Mouse (Mus musculus) cerebellum, postnatal 14 days (tissue): ENCODE measurements around the gene Gif.

Source experiments
- DNase-seq, 2 experiments: peaks; one replicate each; pipeline ENCODE4 v3.0.0; 2021; ENCODE audit warnings: mixed read lengths in 2 of 2

The Gif gene

DNA sequence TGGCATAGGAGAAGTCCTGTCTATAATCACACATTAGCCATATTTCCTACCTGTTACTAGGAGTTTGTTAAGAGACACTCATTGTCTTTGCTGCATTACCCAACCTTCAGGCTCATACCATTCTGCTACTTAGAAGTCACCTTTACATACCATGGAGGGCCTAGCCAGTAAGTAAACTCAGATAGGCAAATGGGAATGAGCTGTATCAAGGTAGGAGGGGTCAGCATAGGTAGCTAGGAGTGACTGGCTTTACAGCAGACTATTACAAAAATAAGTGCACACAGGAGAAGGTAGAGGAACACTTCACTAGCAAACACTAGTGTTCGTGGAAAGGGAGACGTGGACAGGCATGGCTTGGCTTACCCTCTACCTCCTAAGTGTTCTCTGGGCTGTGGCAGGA is at the start of gene Gif:
Gene Gif (plus strand): TSS at position 257 of the 400 bp plus-strand sequence.
- no peak for DNase-seq

DNA sequence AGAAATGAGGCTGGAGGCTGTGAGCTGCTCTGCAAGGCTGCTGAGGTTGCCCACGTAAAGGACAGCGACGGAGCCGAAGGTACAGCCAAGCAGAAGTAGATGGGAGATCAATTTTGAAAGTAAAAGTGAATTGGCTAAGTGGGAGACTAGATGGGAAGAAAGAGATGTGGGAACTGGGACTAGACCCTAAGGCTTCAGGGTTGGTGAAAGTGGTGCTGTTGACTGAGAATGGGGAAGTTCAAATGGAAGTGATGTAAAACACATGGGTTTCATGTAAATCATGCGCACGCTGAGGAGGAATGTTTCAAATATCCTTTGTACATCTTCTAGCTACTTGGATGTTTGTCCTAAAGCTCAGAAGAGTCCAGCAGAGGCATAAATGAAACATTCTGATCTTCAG is 49.0 kb upstream of the Gif start:
- DNase-seq = no peak

DNA sequence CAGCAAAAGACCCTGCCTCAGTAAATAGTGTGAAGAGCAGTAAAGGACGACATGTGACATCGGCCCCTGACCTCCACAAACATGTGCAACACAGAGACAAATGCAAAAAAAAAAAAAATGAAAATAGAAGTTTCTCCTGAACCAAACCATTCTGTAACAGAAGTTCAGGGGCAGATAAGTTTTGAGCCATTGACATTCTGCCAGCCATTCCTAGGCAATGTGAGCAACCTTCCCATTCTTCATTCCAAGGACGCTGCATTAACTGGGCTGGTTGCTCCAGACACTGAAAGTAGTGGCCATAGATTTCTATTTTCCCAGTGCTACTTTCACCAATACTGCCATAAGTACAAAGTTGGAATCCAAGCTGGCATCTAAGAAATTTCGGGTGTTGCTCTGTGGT is 34.9 kb upstream of the Gif start:
- DNase-seq = no peak

DNA sequence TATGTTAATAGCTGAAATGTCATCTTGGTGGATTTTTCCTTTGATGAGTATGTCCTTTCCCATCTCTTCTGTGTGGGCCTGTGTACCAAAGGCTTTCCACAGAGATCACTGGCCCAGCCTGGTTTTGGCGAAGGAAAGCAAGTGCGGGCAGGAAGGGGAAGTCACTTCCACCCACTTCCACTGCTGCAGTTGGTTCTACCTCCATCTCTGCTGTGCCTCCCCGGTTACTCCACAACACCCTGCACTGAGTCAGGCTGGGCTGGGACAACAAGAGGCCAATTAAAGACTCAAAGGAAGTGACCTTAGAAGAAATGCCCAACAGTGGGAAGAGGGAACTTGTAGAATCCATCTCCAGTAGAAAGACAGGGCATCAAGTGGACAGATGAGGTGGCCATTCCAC is 27.3 kb upstream of the Gif start:
- no peak for DNase-seq

DNA sequence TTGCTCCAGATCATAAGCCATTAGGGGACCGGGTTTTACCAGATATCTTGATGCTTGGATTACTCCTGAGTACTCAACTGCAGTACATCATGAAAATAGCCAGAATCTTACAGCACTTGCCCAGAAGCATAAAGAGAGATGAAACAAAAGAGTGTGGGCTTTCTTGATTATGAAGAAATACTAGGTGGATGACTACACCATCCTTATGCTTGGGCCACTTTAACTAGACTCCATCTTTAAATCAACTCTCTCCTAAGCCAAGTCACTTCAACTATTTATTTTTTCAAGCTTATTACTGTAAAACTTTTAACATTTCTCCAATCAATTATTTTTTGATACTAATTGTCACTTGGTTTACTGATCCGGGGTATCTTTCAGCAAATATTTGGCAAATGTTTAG is 23.5 kb upstream of the Gif start:
- DNase-seq = no peak

DNA sequence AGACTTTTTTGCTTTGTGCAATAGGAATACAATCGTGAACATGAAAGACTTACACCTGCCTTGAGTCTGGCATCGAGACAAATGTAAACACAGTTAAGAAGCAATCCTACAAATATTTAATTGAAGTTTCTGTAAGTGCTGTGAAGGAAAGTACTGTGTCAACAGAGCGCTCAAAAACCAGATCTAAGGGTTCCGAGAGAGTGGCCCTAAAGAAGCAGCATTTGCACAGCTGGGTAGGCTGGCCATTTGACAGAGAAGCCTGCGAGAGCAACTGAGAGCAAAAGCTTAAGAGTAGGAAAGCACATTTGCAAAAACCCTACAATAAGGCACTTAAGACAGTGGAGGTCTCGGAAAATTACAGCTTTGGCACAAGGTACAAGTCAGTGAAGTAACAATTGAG is 23.1 kb upstream of the Gif start:
- no peak for DNase-seq

DNA sequence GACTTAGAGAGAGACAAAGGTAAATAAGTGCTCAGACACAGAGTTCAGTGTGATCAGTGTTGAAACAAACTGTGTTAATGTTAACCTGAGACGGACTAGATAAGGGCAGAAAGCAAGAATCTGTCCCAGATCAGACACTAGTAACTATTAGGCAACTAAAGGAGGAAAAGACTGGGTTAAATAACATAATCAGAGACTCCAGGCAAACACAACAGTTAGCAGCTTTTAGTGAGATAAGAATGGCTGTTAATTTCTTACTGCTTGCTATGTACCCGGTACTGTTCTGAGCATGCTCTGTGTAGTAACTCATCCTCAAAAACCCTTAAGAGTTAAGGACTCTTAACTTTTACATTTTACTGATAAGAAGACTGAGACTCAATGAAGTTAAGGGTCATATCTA is 21.4 kb upstream of the Gif start:
- DNase-seq = no peak

DNA sequence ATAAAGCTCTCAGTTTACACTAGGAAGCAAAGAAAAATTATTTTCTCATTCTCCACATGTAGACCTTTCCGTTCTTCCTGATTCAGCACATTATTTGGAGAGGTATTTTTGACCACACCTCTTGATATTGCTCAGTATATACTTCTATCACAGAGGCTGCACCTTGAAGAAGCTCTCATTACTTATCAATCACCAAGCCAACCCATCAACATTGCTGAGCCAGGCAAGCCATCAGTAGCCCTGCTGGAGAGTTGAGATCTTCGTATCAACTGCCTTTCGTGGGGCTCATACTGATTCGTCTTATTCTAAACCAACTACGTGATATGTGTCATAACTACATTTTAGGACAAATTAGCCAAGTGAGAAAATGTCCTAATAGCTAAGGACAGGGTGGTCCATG is 20.1 kb upstream of the Gif start:
- no peak for DNase-seq

DNA sequence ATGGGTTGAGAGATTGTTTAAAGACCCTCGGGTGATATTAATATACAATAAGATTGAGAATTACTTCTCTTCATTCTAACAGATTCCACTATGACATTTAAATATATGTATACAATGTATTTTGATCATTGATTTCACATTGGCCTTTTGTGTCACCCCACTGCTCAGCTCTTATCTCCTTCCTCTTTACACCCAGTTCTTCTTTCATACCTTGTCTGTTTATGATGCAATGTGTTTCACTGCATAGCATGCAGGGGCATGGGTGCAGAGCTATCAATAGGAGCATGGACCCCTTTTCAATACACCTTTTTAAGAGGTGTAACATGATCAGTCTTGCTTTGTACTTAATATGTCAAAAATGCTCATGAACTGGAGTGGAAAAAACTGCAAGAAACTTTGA is 17.1 kb upstream of the Gif start:
- no peak for DNase-seq

DNA sequence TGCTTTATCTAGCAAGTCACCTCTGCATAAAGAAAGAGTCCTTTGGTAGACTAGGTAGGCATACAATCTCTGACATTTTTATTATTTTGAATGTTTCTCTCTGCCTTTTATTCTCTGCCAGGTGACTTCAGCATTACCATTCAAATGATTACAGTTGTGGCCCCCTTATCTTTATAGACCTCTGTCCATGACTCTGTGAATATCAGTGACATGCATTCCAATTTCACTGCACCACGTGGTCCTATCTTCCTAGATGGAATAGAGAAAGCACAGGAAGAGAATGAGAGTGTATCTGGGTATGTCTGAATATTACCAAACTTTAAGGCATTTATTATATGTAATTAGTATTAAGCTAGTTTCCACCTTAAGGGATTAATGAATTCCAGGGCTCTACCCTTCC is 10.9 kb upstream of the Gif start:
- no peak for DNase-seq

DNA sequence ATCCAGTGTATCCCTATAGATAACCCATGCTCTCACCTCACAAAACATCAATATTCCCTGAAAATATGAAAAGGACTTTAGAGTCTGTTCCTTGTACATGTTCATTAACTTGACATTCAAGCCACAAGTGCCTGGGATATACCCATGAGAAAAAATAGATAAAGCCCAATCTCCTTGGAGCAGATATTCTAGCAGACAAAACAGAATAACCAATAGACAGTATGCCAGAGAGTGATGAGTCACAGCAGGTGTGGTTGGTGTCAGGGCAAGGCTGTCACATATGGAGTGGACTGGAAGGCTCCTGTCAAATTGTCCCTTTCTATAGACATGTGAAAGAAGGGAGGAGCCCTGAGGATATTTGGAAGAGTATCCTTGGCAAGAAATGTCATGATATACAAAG is 1.7 kb upstream of the Gif start:
- no peak for DNase-seq

DNA sequence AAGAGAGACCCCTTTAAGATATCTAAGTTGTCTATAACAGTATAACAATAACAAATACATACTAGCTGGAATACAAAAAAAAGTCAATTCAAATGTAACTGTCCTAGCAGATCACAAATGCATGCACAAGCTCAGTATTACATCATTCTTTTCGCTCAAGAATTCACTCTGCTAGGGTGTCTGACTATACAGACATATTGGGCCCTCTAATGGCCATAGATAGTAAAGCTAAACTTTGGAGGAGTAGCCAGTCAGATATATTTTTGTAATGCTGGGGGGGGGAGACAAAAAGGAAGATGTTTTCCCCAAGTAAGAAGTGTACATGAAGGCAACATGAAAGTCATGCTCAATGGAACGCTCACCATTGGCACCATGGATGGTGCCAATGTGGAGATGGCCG is 17.7 kb downstream of the Gif start:
- no peak for DNase-seq

DNA sequence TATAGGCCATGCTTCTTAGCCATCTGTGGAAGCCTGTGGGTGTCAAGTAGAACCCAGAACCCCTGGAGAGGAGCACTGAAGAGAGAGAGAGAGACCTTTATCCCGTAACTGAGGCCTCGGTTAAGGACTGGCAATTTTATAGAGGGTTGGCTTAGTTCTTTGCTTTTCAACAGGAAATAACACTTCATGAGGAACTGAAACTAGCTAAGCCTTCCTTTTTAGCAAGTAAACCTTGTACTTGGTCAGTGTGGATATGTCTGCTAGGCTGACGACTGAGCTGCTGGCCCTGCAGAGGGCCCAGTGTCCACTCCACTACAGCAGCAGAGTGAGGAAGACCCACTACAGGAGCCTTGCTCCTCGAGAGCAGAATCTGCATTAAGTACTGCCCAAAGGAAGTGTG is 19.1 kb downstream of the Gif start:
- no peak for DNase-seq

DNA sequence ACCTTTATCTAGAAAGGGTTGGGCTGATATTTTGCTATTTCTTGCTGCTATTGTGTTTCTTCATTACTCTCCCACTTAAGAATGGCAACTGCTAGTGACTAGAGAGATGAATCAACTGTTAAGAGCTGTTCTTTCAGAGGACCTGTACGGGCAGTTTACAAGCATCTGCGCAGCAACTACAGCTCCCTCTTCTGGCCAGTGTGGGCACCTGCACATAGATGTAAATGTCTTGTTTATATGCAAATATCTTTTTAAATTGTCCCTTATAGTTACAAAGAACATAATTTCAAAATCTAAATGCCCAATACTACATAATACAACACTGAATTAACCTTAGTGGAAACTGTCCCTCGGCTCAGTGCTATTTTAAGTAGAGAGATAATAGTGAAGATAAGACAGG is 20.8 kb downstream of the Gif start:
- peak; percentile 40 to 43 for DNase-seq

DNA sequence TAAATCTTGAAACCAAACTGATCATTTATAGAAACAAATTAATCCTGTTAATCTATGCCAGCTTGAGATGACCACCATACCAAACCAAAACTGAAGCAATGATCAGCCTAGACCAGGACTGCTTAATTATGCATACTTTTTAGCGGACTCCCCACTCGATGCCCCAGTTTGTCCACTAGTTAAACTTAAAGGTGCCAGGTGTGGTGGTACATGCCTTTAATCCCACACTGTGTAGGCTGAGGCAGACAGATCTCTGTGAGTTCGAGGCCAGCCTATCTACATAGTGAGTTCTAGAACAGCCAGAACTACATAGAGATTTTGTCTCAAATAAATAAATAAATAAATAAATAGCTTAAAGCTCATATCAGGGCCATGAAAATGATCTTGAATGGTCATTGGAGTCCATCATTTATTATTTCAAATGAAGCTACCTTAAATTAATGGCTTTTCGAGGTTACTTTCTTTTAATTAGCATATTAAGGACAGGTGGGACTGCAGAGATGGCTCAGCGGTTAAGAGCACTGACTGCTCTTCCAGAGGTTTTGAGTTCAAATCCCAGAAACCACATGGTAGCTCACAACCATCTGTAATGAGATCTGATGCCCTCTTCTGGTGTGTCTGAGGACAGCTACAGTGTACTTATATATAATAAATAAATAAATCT is 22.0 kb downstream of the Gif start:
- DNase-seq = no peak

DNA sequence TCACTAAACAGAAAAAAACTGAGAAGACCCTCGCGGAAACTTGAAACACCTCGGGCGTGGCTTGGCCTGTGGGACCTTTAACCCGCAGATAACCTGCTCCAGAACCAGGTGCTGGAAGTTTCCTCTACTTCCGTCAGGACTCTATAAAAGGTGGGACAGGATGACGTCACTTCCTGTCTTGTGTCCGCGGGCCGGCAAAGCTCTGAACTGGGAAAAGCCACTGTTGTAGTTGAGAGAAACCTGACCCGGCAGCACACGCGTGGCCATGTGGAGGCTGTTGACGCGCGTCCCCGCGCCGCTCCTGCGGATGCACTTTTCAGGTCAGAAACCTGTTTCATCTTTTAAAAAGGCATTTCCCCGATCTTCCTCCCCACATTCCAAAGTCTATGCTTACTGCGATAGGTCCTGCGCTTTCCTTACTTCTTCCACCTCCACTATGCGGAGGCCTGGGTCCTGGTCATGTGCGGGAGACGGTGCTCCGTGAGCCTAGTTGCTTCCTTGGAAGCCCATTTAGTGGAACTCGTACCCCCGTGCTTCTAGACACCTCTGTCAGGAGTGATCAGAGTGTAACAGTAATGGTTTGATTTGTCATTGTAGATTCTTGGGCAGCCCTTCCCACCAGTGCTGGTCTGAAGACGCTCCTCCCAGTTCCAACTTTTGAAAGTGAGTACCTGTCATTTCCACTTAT is 23.0 kb downstream of the Gif start, which contains the start of gene Mrpl16:
Gene Mrpl16 (plus strand): TSS at position 187 of the 688 bp plus-strand sequence.
- peak; percentile 95 to 96 for DNase-seq

DNA sequence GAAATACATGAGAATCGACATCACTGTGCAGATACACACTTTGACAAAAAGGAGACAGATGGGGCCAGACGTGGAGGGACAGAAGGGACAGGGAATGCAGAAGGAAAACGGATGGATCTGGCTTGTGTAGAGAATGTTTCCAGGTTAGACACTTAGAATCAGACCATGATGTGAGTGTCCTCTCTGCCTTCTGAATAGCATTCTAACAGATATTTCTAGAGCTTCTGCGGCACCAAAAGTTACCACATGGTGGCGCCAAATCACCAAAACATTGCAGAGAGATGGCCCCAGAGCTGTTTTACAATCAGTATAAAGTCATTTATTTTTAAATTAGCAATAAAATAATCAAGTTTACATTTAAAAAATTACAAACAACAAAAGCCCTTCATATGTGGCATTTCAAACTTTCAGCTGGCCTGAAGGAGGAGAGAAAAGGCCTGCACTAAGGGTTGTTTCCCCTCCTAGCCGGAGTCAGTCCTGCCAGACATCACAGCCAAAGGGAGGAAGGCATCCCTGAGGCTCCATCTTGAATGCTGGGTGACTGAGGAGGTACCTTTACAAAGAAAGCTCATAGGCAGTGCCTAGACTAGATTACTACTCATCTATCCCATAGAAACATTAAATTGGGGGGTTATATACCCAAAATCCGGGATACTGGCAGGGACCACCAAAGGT is 30.0 kb downstream of the Gif start:
- DNase-seq = peak; percentile 77 to 82

DNA sequence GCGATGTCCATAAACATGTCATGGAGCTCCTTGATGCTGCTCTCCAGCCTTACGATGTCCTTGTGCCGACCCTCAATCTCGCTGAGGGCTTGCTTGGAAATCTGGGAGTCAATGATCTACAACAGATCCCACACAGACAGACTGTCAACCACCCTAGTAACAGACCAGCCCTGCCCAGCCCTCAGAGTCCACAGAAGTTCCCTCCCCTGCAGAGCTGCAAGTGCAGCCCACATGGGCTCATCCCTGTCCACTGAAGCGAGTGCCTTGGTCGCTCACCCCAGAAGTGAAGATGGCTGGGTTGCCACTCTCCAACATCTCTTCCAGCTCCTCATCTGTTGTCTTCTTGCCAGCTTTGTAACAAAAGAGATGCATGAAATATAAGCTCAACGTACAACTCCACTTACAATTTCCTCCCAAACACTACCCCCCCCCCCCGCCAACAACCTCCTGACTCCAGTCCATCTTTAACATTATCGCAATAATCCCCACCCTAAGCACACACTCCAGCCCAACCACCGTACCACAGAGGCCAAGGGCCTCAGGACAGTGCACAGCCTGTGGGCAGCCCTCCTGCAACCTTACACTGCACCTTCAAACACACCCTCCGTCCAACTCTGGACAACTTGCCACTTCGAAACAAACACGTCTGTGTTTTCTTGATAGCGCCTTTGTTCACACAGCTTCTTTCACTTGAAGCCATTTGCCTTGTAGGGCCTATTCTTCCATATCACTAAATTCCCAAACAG is 38.2 kb downstream of the Gif start:
- DNase-seq = no peak

DNA sequence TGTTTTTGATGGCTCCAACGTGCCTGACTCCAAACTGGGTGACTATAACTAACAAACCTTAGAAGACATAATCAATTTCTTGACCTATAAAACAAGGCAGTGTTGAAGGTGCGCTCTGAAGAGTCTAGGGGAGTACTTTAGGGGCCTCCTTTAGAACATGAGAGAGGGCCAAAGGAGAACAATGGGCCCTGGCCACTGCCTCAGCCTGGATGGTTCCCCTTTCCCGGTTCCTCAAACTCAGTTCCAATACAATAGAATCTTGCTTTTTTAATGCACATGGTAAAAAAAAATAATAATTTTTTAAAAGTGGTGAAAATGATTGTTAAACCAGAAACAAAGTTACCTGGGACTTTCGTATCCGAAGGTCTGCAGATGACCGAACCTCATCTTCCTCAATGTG is 40.5 kb downstream of the Gif start:
- no peak for DNase-seq

DNA sequence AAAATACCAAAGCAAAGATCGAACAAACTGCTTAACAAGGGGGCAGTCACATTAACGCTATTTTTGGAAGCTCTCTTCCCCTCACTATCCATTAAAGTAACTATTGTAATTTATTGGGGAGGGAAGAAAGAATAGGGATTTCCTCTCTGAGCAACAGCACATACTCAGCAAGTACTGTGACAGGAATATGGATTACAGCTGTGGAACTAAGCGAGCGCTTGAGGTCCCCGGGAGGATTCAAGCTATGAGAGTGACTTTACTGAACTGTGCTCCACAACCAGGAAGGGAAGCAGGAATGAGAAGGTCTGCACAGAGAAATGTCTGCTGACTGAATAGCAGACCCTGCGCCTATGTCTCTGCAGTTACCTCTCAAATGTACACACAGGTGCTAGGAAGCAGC is 41.5 kb downstream of the Gif start:
- no peak for DNase-seq

DNA sequence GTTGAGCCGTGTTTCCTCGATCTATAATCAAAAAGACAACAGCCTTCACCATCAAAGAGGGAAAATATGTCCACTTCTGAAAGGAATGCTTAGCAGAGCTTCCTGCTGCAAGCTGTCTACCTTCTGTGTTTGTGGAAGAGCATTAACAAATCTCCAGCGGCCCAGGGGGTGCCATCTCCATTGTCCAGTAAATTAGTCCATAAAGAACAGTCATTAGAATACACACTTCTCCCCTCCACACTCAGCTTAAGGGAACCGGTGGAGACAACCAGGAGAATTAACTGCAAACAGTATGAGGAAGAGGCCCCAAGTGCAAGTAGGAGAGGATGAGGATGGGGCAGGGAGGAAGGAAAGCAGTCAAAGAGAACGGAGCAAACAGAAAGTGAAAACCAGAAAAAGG is 44.5 kb downstream of the Gif start:
- DNase-seq = no peak

DNA sequence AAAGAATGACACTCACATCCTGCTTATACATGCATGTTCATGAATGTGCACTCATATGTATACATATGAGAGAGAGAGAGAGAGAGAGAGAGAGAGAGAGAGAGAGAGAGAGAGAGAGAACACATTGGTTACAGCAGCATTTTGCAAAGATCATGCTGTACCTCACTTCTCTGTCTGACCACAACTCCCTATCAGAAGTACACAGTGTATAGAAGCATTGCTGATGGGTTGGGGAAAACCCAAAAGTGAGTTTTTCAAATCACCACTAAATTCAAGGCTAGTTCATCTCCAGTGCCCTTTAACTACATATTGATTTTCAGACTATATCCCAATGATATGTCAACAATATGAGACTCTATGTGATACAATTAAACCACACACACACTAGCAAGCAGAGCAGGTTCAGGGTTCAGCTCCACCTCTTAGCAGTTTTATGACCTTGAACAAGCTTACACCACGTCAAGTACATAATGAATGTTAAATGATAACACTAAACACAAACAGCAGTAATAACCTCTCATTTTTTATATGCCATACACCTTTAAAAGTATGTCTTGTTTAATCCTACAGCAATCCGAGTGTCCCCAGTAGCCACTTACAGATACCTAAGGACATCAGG is 46.5 kb downstream of the Gif start:
- DNase-seq = no peak

DNA sequence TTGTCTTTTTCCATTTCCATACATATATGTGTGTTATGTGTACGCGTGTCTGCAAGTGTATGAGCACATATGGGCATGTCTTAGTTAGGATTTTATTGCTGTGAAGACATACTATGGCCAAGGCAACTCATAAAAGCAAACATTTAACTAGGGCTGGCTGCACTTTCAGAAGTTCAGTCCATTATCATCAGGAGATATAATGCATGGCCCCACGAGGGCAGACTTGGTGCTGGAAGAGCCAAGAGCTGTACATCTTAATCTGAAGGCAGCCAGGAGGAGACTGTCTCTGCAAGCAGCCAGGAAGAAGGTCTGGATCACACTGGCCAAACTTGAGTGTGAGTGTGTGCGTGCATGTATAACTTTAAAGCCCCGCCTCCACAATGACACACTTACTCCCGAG is 47.1 kb downstream of the Gif start:
- DNase-seq = no peak
